Mouse (Mus musculus): Measurements from ENCODE around the gene Tiam2. TPM values are rescaled to one million over a fixed set of nuclear protein-coding genes. Genes with fewer than 3 reads are reported as not detected.

Gene Tiam2
- polyA plus RNA-seq, 1 experiment from 2014 or later = 12.0 TPM

- Histone ChIP-seq H3K36me3 (peaks cover 8% of the 10 kb centered on the region; the same call in 1 of the 2 replicates), H3K4me2 (replicated peaks) (no peak overlapping the region), H3K27me3 (no peaks in the 10 kb centered on the region), H3K4me3 (no peak overlapping the region), H3K4me1 (0 out of 2 replicates have a peak, but pooled peaks cover 3% of the 10 kb centered on the region), H3K9me3 (replicated peaks) (no peaks in the 10 kb centered on the region), H3K27ac (no peak overlapping the region), H3K9ac (no peak overlapping the region)
- no peak for ATAC-seq (ENCODE audit: low FRiP score)
- WGBS = 73% methylated on average over 3 of the region's 3 CpGs
These were observed 203.2 kb downstream of the Tiam2 start for GRCm38 (mm10) chr17:3529523-3529922.

- ATAC-seq (ENCODE audit: low FRiP score) = no peak
- Histone ChIP-seq H3K9ac (no peak overlapping the region), H3K9me3 (replicated peaks) (no peaks in the 10 kb centered on the region), H3K27ac (no peak overlapping the region), H3K36me3 (peaks cover 8% of the 10 kb centered on the region; the same call in 1 of the 2 replicates), H3K27me3 (no peaks in the 10 kb centered on the region), H3K4me2 (replicated peaks) (no peak overlapping the region), H3K4me3 (no peak overlapping the region), H3K4me1 (0 out of 2 replicates have a peak, but pooled peaks cover 3% of the 10 kb centered on the region)
- 76% methylated on average over 7 of the region's 7 CpGs for WGBS
These were observed 204.2 kb downstream of the Tiam2 start for GRCm38 (mm10) chr17:3530549-3530948.

- no peak for ATAC-seq (ENCODE audit: low FRiP score)
- WGBS = 80% methylated on average over 1 of the region's 1 CpGs
- Histone ChIP-seq H3K27ac (no peak overlapping the region), H3K27me3 (no peaks in the 10 kb centered on the region), H3K36me3 (peaks cover 4% of the 10 kb centered on the region; the same call in 1 of the 2 replicates), H3K9ac (no peak overlapping the region), H3K4me2 (replicated peaks) (no peak overlapping the region), H3K4me1 (0 out of 2 replicates have a peak, but pooled peaks cover 3% of the 10 kb centered on the region), H3K9me3 (replicated peaks) (no peaks in the 10 kb centered on the region), H3K4me3 (no peak overlapping the region)
These were observed 205.3 kb downstream of the Tiam2 start for GRCm38 (mm10) chr17:3531641-3532040.

- 0 out of 2 replicates have a peak, but pooled peaks cover 3% of the 10 kb centered on the region for H3K4me1 ChIP-seq
- no peaks in the 10 kb centered on the region for H3K27me3 ChIP-seq
- no peak within 1 kb of the TSS for H3K27ac ChIP-seq
- WGBS = 91% methylated on average over 4 of the region's 4 CpGs
- peaks cover 4% of the 10 kb centered on the region; the same call in 1 of the 2 replicates for H3K36me3 ChIP-seq
- no peak for ATAC-seq (ENCODE audit: low FRiP score)
- H3K4me3 ChIP-seq = no peak within 1 kb of the TSS
- no peak within 1 kb of the TSS for H3K9ac ChIP-seq
- H3K4me2 ChIP-seq (replicated peaks) = no peak within 1 kb of the TSS
- no peaks in the 10 kb centered on the region for H3K9me3 ChIP-seq (replicated peaks)
These were observed 205.9 kb downstream of the Tiam2 start, which contains the start of gene Cldn20 for GRCm38 (mm10) chr17:3532254-3532653. TSS of gene Cldn20 (plus strand) at chr17:3532554.

GRCm38 (mm10) chr17:3533425-3533824 lies 207.1 kb downstream of the Tiam2 start:
- Histone ChIP-seq H3K27me3 (no peaks in the 10 kb centered on the region), H3K4me3 (no peak overlapping the region), H3K4me2 (replicated peaks) (no peak overlapping the region), H3K36me3 (peaks cover 4% of the 10 kb centered on the region; the same call in 1 of the 2 replicates), H3K9me3 (replicated peaks) (no peaks in the 10 kb centered on the region), H3K27ac (no peak overlapping the region), H3K9ac (no peak overlapping the region), H3K4me1 (no peaks in the 10 kb centered on the region)
- WGBS = 21% methylated on average over 1 of the region's 1 CpGs
- ATAC-seq (ENCODE audit: low FRiP score) = no peak

- Histone ChIP-seq H3K27ac (no peak overlapping the region), H3K36me3 (peaks cover 14% of the 10 kb centered on the region), H3K4me3 (no peak overlapping the region), H3K4me2 (replicated peaks) (no peak overlapping the region), H3K9me3 (replicated peaks) (no peaks in the 10 kb centered on the region), H3K4me1 (no peaks in the 10 kb centered on the region), H3K9ac (no peak overlapping the region), H3K27me3 (no peaks in the 10 kb centered on the region)
- 93% methylated on average over 2 of the region's 2 CpGs for WGBS
- no peak for ATAC-seq (ENCODE audit: low FRiP score)
These were observed 213.9 kb downstream of the Tiam2 start for GRCm38 (mm10) chr17:3540304-3540703.

- Histone ChIP-seq H3K27me3 (no peaks in the 10 kb centered on the region), H3K4me3 (no peak overlapping the region), H3K9ac (no peak overlapping the region), H3K36me3 (peaks cover 14% of the 10 kb centered on the region), H3K9me3 (replicated peaks) (no peaks in the 10 kb centered on the region), H3K27ac (no peak overlapping the region), H3K4me2 (replicated peaks) (no peak overlapping the region), H3K4me1 (no peaks in the 10 kb centered on the region)
- WGBS = 89% methylated on average over 5 of the region's 5 CpGs
- no peak for ATAC-seq (ENCODE audit: low FRiP score)
These were observed 214.7 kb downstream of the Tiam2 start for GRCm38 (mm10) chr17:3541033-3541432.

GRCm38 (mm10) chr17:3547725-3548124 lies 221.4 kb downstream of the Tiam2 start:
- Histone ChIP-seq H3K4me1 (no peaks in the 10 kb centered on the region), H3K4me2 (replicated peaks) (no peak overlapping the region), H3K27ac (no peak overlapping the region), H3K9me3 (replicated peaks) (no peaks in the 10 kb centered on the region), H3K9ac (no peak overlapping the region), H3K27me3 (no peaks in the 10 kb centered on the region), H3K36me3 (peaks cover 7% of the 10 kb centered on the region; the same call in 1 of the 2 replicates), H3K4me3 (no peak overlapping the region)
- ATAC-seq (ENCODE audit: low FRiP score) = no peak
- 70% methylated on average over 7 of the region's 7 CpGs for WGBS

- Histone ChIP-seq H3K27me3 (no peaks in the 10 kb centered on the region), H3K36me3 (peaks cover 9% of the 10 kb centered on the region; the same call in 1 of the 2 replicates), H3K4me1 (peaks cover 8% of the 10 kb centered on the region; the same call in 1 of the 2 replicates), H3K27ac (no peak overlapping the region), H3K9ac (no peak overlapping the region), H3K9me3 (replicated peaks) (no peaks in the 10 kb centered on the region), H3K4me3 (no peak overlapping the region), H3K4me2 (replicated peaks) (peak overlapping the region; percentile 67; the same call in 1 of the 2 replicates)
- ATAC-seq (ENCODE audit: low FRiP score) = no peak
- WGBS = 83% methylated on average over 1 of the region's 1 CpGs
These were observed 229.9 kb downstream of the Tiam2 start for GRCm38 (mm10) chr17:3556251-3556650.

GRCm38 (mm10) chr17:3557331-3558311 lies 231.2 kb downstream of the Tiam2 start, which contains the start of gene Tfb1m:
TSS of gene Tfb1m (minus strand) at chr17:3557781.
- ATAC-seq (ENCODE audit: low FRiP score) = peak; percentile 100
- 0 out of 2 replicates have a peak, but pooled peaks cover 4% of the 10 kb centered on the region for H3K36me3 ChIP-seq
- no peaks in the 10 kb centered on the region for H3K9me3 ChIP-seq (replicated peaks)
- H3K4me1 ChIP-seq = peaks cover 8% of the 10 kb centered on the region; the same call in 1 of the 2 replicates
- no peaks in the 10 kb centered on the region for H3K27me3 ChIP-seq
- H3K4me3 ChIP-seq = peak within 1 kb of the TSS; percentile 58
- peak within 1 kb of the TSS; percentile 83 for H3K27ac ChIP-seq
- peak within 1 kb of the TSS; percentile 67 for H3K4me2 ChIP-seq (replicated peaks)
- under 1% methylated on average over 60 of the region's 60 CpGs for WGBS
- peak within 1 kb of the TSS; percentile 57 for H3K9ac ChIP-seq

- peak overlapping the region; percentile 58 for H3K4me3 ChIP-seq
- ATAC-seq (ENCODE audit: low FRiP score) = no peak
- no peak overlapping the region for H3K27ac ChIP-seq
- H3K9me3 ChIP-seq (replicated peaks) = no peaks in the 10 kb centered on the region
- 71% methylated on average over 9 of the region's 9 CpGs for WGBS
- no peak overlapping the region for H3K9ac ChIP-seq
- peaks cover 8% of the 10 kb centered on the region; the same call in 1 of the 2 replicates for H3K4me1 ChIP-seq
- no peaks in the 10 kb centered on the region for H3K27me3 ChIP-seq
- 0 out of 2 replicates have a peak, but pooled peaks cover 4% of the 10 kb centered on the region for H3K36me3 ChIP-seq
- peak overlapping the region; percentile 67 for H3K4me2 ChIP-seq (replicated peaks)
These were observed 232.0 kb downstream of the Tiam2 start for GRCm38 (mm10) chr17:3558356-3558870.

- H3K4me2 ChIP-seq (replicated peaks) = no peak overlapping the region
- no peak overlapping the region for H3K27ac ChIP-seq
- H3K27me3 ChIP-seq = no peaks in the 10 kb centered on the region
- H3K9ac ChIP-seq = no peak overlapping the region
- H3K36me3 ChIP-seq = no peaks in the 10 kb centered on the region
- no peak overlapping the region for H3K4me3 ChIP-seq
- H3K9me3 ChIP-seq (replicated peaks) = no peaks in the 10 kb centered on the region
- ATAC-seq (ENCODE audit: low FRiP score) = no peak
- 79% methylated on average over 3 of the region's 3 CpGs for WGBS
- H3K4me1 ChIP-seq = peaks cover 8% of the 10 kb centered on the region; the same call in 1 of the 2 replicates
These were observed 234.2 kb downstream of the Tiam2 start for GRCm38 (mm10) chr17:3560534-3560933.
